Mouse (Mus musculus) liver, postnatal 0 days (tissue): ENCODE results near the gene Adgrf4.

Source experiments
- CTCF ChIP-seq: sonication (generic); IDR thresholded peaks from 2 replicates; pipeline ENCODE4 v1.5.1; 2016; ENCODE audit warnings: antibody characterized with exemption, low read depth
- EP300 ChIP-seq: IDR thresholded peaks from 2 replicates; pipeline ENCODE4 v1.6.1; 2016; ENCODE audit warnings: antibody characterized with exemption, low read depth, mild to moderate bottlenecking

- TF ChIP-seq CTCF (no peak), EP300 (no peak)
Observed at GRCm38 (mm10) chr17:42705611-42706010, 13.5 kb upstream of the Adgrf4 start.
